Mouse (Mus musculus) heart, embryonic 15.5 days (tissue): ENCODE measurements around the gene Rhbdl2. TPM values are rescaled to one million over a fixed set of nuclear protein-coding genes. Genes with fewer than 3 reads are reported as not detected.

Source experiments
- ATAC-seq: fragments of 200-750 bp; cut with Nextera tagmentation; replicated peaks from 2 replicates; pipeline ENCODE4 v1.8.0; 2017; ENCODE audit warnings: low read depth, moderate TSS enrichment; ENCODE audit not compliant: insufficient number of reproducible peaks, insufficient read depth, low FRiP score
- H3K27ac ChIP-seq: fragments of 300-500 bp; sonication (generic); 2 replicates; pipeline ENCODE4 v1.5.1; 2015; ENCODE audit warnings: mild to moderate bottlenecking, inconsistent platforms
- H3K27me3 ChIP-seq: fragments of 300-500 bp; sonication (generic); 2 replicates; pipeline ENCODE4 v1.6.1; 2015; ENCODE audit warnings: inconsistent platforms
- H3K36me3 ChIP-seq: fragments of 300-500 bp; sonication (generic); 2 replicates; pipeline ENCODE4 v1.6.1; 2015; ENCODE audit warnings: mild to moderate bottlenecking, inconsistent platforms
- H3K4me1 ChIP-seq: fragments of 300-500 bp; sonication (generic); replicated peaks from 2 replicates; pipeline ENCODE4 v1.6.1; 2015; ENCODE audit warnings: inconsistent platforms
- H3K4me2 ChIP-seq: fragments of 300-500 bp; sonication (generic); 2 replicates; pipeline ENCODE4 v1.6.1; 2015; ENCODE audit warnings: inconsistent platforms, mild to moderate bottlenecking, moderate library complexity
- H3K4me3 ChIP-seq: fragments of 300-500 bp; sonication (generic); 2 replicates; pipeline ENCODE4 v1.5.1; 2015; ENCODE audit warnings: mild to moderate bottlenecking, inconsistent platforms
- H3K9ac ChIP-seq: fragments of 300-500 bp; sonication (generic); 2 replicates; pipeline ENCODE4 v1.6.1; 2015; ENCODE audit warnings: mild to moderate bottlenecking, inconsistent platforms
- H3K9me3 ChIP-seq: fragments of 300-500 bp; sonication (generic); replicated peaks from 2 replicates; pipeline ENCODE4 v1.6.1; 2016; ENCODE audit warnings: inconsistent platforms
- WGBS: fragments of 180-500 bp; shearing (Covaris S2); methylation state at CpG from one replicate; pipeline ENCODE4 v1.1.7; 2015; ENCODE audit warnings: mixed read lengths; 5-methylcytosine and 5-hydroxymethylcytosine counted together
- polyA plus RNA-seq: library from polyadenylated mRNA; unstranded; fragments of >200 nt; fragmentation: Nextera tagmentation; extraction: Ambion mirVana; gene quantifications from 2 replicates; pipeline ENCODE4 v1.2.1, GENCODE M21; 2015

Gene Rhbdl2
- polyA plus RNA-seq, 1 experiment from 2014 or later = 1.5 TPM

DNA sequence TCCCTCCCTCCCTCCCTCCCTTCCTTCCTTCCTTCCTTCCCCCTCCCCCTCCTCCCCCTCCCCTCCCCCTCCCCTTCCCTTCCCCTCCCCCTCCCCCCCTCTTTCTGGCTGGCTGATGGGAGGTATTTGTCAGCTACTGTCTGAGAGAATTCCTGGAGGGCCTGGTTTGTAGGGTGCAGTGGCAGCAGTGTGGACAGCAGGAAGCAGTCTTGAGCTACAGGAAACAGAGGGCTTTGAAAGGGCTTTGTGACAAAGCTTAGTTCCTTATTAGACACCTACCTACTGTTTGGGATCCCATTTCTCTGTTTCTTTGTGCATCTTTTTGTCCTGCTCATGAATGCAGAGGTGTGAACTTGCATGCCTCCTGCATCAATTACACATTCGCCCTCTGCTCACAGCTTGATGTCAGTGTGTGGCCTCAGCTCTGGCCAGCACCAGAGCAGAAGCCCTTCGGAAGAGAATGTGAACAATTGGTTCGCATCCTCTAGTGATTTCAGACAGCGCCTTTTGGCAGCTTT is 31.5 kb downstream of the Rhbdl2 start:
- H3K36me3 ChIP-seq = no peaks in the 10 kb centered on the region
- no peak overlapping the region for H3K27ac ChIP-seq
- no peak for ATAC-seq
- no peak overlapping the region for H3K9ac ChIP-seq
- H3K4me1 ChIP-seq = no peaks in the 10 kb centered on the region
- WGBS = 54% methylated on average over 4 of the region's 4 CpGs
- no peak overlapping the region for H3K4me3 ChIP-seq
- no peaks in the 10 kb centered on the region for H3K27me3 ChIP-seq
- H3K9me3 ChIP-seq = no peaks in the 10 kb centered on the region
- no peak overlapping the region for H3K4me2 ChIP-seq

- Histone ChIP-seq H3K27me3 (no peaks in the 10 kb centered on the region), H3K4me2 (no peak overlapping the region), H3K9ac (no peak overlapping the region), H3K9me3 (0 out of 2 replicates have a peak, but pooled peaks cover 4% of the 10 kb centered on the region), H3K4me1 (no peaks in the 10 kb centered on the region), H3K4me3 (no peak overlapping the region), H3K27ac (no peak overlapping the region), H3K36me3 (no peaks in the 10 kb centered on the region)
- ATAC-seq = no peak
- 75% methylated on average over 8 of the region's 8 CpGs for WGBS
Measured at GRCm38 (mm10) chr4:123842126-123842525, 54.5 kb downstream of the Rhbdl2 start.

DNA sequence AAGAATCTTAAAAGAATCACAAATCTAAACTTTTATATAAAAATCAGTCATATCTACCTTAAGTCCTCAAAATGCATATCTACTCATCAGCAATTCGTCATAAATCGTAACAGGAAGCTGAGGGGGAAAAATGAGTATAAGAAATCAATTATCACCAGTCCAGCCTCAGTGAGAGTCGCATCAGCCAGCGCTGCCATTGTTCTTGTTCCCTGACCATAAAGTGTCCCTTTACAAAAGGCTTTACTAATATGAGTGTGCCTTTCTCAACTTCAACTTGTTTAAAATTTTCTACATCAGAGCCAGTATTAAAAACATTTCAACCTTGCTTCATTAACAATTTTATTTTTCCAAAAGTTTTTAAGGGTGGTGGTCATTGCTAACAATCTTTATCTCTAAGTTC is 69.2 kb downstream of the Rhbdl2 start:
- H3K27me3 ChIP-seq = no peaks in the 10 kb centered on the region
- no peak overlapping the region for H3K9ac ChIP-seq
- H3K4me3 ChIP-seq = no peak overlapping the region
- no peak for ATAC-seq
- no peaks in the 10 kb centered on the region for H3K36me3 ChIP-seq
- WGBS = 63% methylated on average over 4 of the region's 4 CpGs
- no peak overlapping the region for H3K4me2 ChIP-seq
- H3K9me3 ChIP-seq = 0 out of 2 replicates have a peak, but pooled peaks cover 5% of the 10 kb centered on the region
- no peak overlapping the region for H3K27ac ChIP-seq
- H3K4me1 ChIP-seq = no peaks in the 10 kb centered on the region

DNA sequence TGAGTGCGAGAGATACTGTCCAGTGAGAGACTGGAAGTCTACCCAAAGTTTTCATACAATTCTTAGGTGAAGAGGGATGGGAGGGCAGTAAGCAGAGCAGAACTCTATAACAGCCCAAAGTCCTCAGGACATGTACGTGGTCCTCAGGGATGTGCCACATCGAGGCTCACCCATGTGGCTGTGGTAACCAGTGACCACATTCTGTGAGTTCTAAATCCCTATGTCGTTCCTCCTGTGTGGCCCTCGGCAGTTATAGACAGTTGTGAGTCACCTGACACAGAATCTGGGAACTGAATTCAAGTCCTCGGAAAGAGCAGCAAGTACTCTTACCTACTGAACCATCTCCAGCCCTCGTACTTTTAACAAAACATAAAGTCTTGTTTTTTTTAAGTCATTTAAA is 70.4 kb downstream of the Rhbdl2 start:
- Histone ChIP-seq H3K4me2 (no peak overlapping the region), H3K4me3 (no peak overlapping the region), H3K4me1 (no peaks in the 10 kb centered on the region), H3K36me3 (no peaks in the 10 kb centered on the region), H3K9me3 (no peaks in the 10 kb centered on the region), H3K9ac (no peak overlapping the region), H3K27ac (no peak overlapping the region), H3K27me3 (no peaks in the 10 kb centered on the region)
- 75% methylated on average over 7 of the region's 7 CpGs for WGBS
- no peak for ATAC-seq

DNA sequence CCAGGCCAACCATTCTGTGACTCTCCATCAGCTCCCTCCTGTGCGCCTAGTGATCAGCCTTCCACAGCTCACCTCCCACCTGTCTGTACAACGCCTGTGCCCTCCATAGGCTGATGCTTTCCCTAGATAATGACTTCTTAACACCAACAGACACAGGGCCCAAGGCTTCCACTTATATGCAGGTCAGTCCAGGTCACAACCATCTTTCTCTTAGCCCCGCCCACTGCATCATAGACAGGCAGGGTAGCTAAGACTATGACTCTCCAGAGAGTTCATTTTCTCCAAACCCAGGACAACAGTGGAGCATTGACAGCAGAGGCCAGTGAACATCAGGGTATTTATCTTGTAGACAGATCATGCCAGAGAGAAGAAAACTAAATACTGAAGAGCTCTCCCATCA is 71.7 kb downstream of the Rhbdl2 start, which contains the start of gene 4933427I04Rik:
TSS of gene 4933427I04Rik (plus strand) at position 301 of the 400 bp plus-strand sequence.
- Histone ChIP-seq H3K27me3 (no peaks in the 10 kb centered on the region), H3K9ac (no peak within 1 kb of the TSS), H3K4me1 (no peaks in the 10 kb centered on the region), H3K4me3 (no peak within 1 kb of the TSS), H3K4me2 (no peak within 1 kb of the TSS), H3K27ac (no peak within 1 kb of the TSS), H3K36me3 (no peaks in the 10 kb centered on the region), H3K9me3 (no peaks in the 10 kb centered on the region)
- ATAC-seq = no peak
- WGBS = 74% methylated on average over 3 of the region's 3 CpGs

DNA sequence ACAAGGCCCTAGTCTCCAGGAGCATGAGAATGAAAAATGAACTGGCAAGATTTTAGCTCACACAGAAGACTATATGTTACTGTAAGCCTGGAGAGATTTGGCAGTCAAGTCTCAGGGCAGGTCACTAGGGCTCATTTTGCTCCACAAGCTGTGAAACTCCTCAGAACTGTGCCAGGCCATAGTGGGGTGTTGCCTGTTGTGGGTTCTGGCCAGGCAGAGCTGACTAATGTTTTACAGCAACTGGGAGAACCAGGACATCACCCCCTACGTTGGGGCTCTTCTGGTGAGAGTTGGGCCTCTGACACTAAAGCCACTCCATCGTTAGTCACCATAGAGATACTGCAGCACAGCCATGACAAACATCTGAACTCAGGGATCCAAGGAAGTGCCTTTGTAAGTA is 72.1 kb downstream of the Rhbdl2 start:
- Histone ChIP-seq H3K4me1 (no peaks in the 10 kb centered on the region), H3K4me3 (no peak overlapping the region), H3K27ac (no peak overlapping the region), H3K9me3 (no peaks in the 10 kb centered on the region), H3K36me3 (no peaks in the 10 kb centered on the region), H3K9ac (no peak overlapping the region), H3K4me2 (no peak overlapping the region), H3K27me3 (no peaks in the 10 kb centered on the region)
- whole genome bisulfite sequencing = 54% methylated on average over 2 of the region's 2 CpGs
- ATAC-seq = no peak

DNA sequence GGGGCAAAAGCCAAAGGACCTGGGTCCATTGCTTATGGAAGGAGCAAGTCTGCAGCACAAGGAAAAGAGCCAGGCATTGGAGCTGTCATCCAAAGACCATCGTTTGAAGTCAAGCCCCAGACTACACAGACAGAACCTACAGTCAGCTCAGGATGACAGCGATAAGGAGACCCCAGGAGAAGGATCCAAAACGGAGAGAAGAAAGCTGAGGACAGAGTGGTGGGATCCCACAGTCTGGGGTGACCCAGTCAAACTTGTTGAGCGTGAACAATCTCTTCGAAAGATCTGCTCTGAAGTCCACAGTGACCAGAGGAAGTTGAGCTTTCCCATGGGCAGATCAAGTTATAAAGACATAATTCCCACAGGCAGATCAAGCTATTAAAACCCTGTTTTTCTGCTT is 72.9 kb downstream of the Rhbdl2 start:
- Histone ChIP-seq H3K27ac (no peak overlapping the region), H3K4me2 (no peak overlapping the region), H3K36me3 (no peaks in the 10 kb centered on the region), H3K4me1 (no peaks in the 10 kb centered on the region), H3K4me3 (no peak overlapping the region), H3K9ac (no peak overlapping the region), H3K9me3 (no peaks in the 10 kb centered on the region), H3K27me3 (no peaks in the 10 kb centered on the region)
- 77% methylated on average over 5 of the region's 5 CpGs for WGBS
- ATAC-seq = no peak

Other genes starting within 250 kb of the Rhbdl2 start
- 51.0 and 51.1 TPM in 2 replicates for gene Macf1, start 103.5 kb upstream of the Rhbdl2 start, polyA plus RNA-seq
- 423 and 551 TPM in 2 replicates for gene Ndufs5, start 69.7 kb upstream of the Rhbdl2 start, polyA plus RNA-seq
- gene Akirin1, start 37.5 kb upstream of the Rhbdl2 start, polyA plus RNA-seq = 42.5 and 48.7 TPM in 2 replicates
- not detected in 2 replicates for gene 4933427I04Rik, start 71.8 kb downstream of the Rhbdl2 start, polyA plus RNA-seq
- 47.4 and 60.1 TPM in 2 replicates for gene Mycbp, start 117.0 kb downstream of the Rhbdl2 start, polyA plus RNA-seq
- 34.0 and 42.1 TPM in 2 replicates for gene Rragc, start 129.6 kb downstream of the Rhbdl2 start, polyA plus RNA-seq
- gene 4930535I16Rik, start 130.1 kb downstream of the Rhbdl2 start, polyA plus RNA-seq = not detected in 2 replicates